Mouse (Mus musculus) spleen, adult 10 weeks (tissue): Measurements from ENCODE around the gene Olfr131. TPM values are rescaled to one million over a fixed set of nuclear protein-coding genes. Genes with fewer than 3 reads are reported as not detected.

Source experiments
- polyA plus RNA-seq: library from polyadenylated mRNA; stranded (reverse); fragments of 350-450 nt; fragmentation: Illumina TruSeq; extraction: RNeasy Lipid Tissue Mini Kit (QIAGEN cat#74804); gene quantifications from one replicate; pipeline ENCODE4 v1.2.3, GENCODE M21; 2015; ENCODE audit warnings: low replicate concordance; ENCODE audit not compliant: insufficient read depth

The Olfr131 gene
- not detected for polyA plus RNA-seq

GRCm38 (mm10) chr17:38088593-38088992, at the start of gene Olfr131:
Olfr131 (minus strand) TSS chr17:38088693.

GRCm38 (mm10) chr17:38134426-38134825, 45.9 kb upstream of the Olfr131 start, which contains the start of gene Olfr132:
Olfr132 (minus strand) TSS chr17:38134526.

GRCm38 (mm10) chr17:38063621-38064020, 24.9 kb downstream of the Olfr131 start, which contains the start of gene Olfr130:
Olfr130 (plus strand) TSS chr17:38063921.

GRCm38 (mm10) chr17:38059979-38060378, 28.5 kb downstream of the Olfr131 start, which contains the start of gene Olfr129:
Olfr129 (minus strand) TSS chr17:38060079.

Other genes starting within 250 kb of the Olfr131 start
- not detected for gene Olfr126, start 241.2 kb downstream of the Olfr131 start, polyA plus RNA-seq
- gene Olfr127, start 188.3 kb downstream of the Olfr131 start, polyA plus RNA-seq: not detected
- gene Olfr128, start 168.1 kb downstream of the Olfr131 start, polyA plus RNA-seq: not detected
- gene Olfr761, start 135.6 kb downstream of the Olfr131 start, polyA plus RNA-seq: not detected
- gene Olfr129, start 28.6 kb downstream of the Olfr131 start, polyA plus RNA-seq: not detected
- gene Olfr130, start 24.8 kb downstream of the Olfr131 start, polyA plus RNA-seq: not detected
- not detected for gene Olfr132, start 45.8 kb upstream of the Olfr131 start, polyA plus RNA-seq
- gene Olfr133, start 56.6 kb upstream of the Olfr131 start, polyA plus RNA-seq: not detected
- gene Olfr134, start 82.7 kb upstream of the Olfr131 start, polyA plus RNA-seq: not detected
- not detected for gene Olfr135, start 115.6 kb upstream of the Olfr131 start, polyA plus RNA-seq
- gene Olfr138, start 172.3 kb upstream of the Olfr131 start, polyA plus RNA-seq: not detected
- gene Olfr137, start 218.9 kb upstream of the Olfr131 start, polyA plus RNA-seq: not detected
- gene Olfr136, start 241.1 kb upstream of the Olfr131 start, polyA plus RNA-seq: not detected